Mouse (Mus musculus) olfactory bulb, adult 2 months (tissue): ENCODE data around the gene Slamf9.

Experiments used
- CTCF ChIP-seq: fragments of 200-500 bp; IDR thresholded peaks from 2 replicates; pipeline ENCODE4 v1.5.1; 2012; ENCODE audit warnings: low read depth, mild to moderate bottlenecking, low read length, moderate library complexity; ENCODE audit not compliant: insufficient read depth
- POLR2A ChIP-seq: fragments of 200-500 bp; IDR thresholded peaks from 2 replicates; pipeline ENCODE4 v1.6.1; 2012; ENCODE audit warnings: mild to moderate bottlenecking, low read depth, low read length, moderate library complexity; ENCODE audit not compliant: insufficient read depth

DNA sequence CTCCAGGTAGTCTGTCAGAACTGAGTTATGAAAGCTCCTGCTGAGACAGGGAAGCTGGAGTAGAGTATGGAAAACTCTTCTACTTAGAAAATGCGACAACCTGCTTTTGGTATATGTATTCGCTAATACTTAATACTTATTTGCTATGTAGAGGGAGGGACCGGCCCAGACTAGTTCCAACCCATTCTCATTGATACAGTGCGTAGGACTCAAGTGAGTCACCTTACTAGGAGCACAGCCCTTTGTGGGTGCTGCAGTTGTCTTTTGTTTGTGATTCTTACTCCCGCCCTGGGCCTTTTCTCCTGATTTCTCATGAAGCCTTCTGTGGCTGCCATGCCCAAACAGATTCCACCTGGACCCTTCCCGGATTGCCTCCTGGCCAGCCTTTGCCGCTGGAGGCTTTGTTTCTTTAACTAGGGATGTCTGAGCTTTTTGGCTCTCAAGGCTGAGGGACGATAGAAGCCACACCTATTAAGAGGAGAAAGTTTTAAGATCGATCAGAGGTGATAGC, 33.2 kb upstream of the Slamf9 start:
- TF ChIP-seq CTCF (no peak), POLR2A (no peak)
